Mouse (Mus musculus) forebrain, postnatal 0 days (tissue): ENCODE measurements at regions not wholly inside any gene's neighbourhood (a gene's known extent, or its start where the extent isn't known, plus 50 kb on each side); places are given as distances from the start of the nearest gene placed in this dataset.

ENCODE experiments used
- ATAC-seq: fragments of 200-750 bp; cut with Nextera tagmentation; 2 replicates; pipeline ENCODE4 v1.8.0; 2017; ENCODE audit warnings: mild to moderate bottlenecking, moderate library complexity
- DNase-seq: peaks from one replicate; pipeline ENCODE4 v3.0.0-alpha.2; 2015
- H3K27ac ChIP-seq: fragments of 300-500 bp; sonication (generic); 2 replicates; pipeline ENCODE4 v1.5.1; 2014; ENCODE audit warnings: low read depth, mild to moderate bottlenecking, antibody characterized with exemption, low read length, moderate library complexity, mixed read lengths
- H3K27me3 ChIP-seq: fragments of 300-500 bp; sonication (generic); 2 replicates; pipeline ENCODE4 v1.6.1; 2014; ENCODE audit warnings: mild to moderate bottlenecking, low read length, mixed read lengths; ENCODE audit not compliant: insufficient read depth
- H3K36me3 ChIP-seq: fragments of 300-500 bp; sonication (generic); 2 replicates; pipeline ENCODE4 v1.6.1; 2014; ENCODE audit warnings: mild to moderate bottlenecking, moderate library complexity; ENCODE audit not compliant: insufficient read depth
- H3K4me1 ChIP-seq: fragments of 300-500 bp; sonication (generic); 2 replicates; pipeline ENCODE4 v1.6.1; 2014; ENCODE audit warnings: antibody characterized with exemption; ENCODE audit not compliant: insufficient read depth
- H3K4me2 ChIP-seq: fragments of 300-500 bp; sonication (generic); 2 replicates; pipeline ENCODE4 v1.6.1; 2014; ENCODE audit warnings: low read depth, mild to moderate bottlenecking, moderate library complexity
- H3K4me3 ChIP-seq: fragments of 300-500 bp; sonication (generic); 2 replicates; pipeline ENCODE4 v1.5.1; 2014; ENCODE audit warnings: low read depth, low read length, mixed read lengths
- H3K9ac ChIP-seq: fragments of 300-500 bp; sonication (generic); 2 replicates; pipeline ENCODE4 v1.6.1; 2014; ENCODE audit warnings: mild to moderate bottlenecking
- H3K9me3 ChIP-seq: fragments of 300-500 bp; sonication (generic); 2 replicates; pipeline ENCODE4 v1.6.1; 2016; ENCODE audit warnings: low read length
- CTCF ChIP-seq: sonication (generic); IDR thresholded peaks from 2 replicates; pipeline ENCODE4 v1.5.1; 2016; ENCODE audit warnings: antibody characterized with exemption, control low read depth, low read depth
- WGBS: fragments of 180-500 bp; shearing (Covaris S2); extraction: QIAGEN DNeasy Blood & Tissue Kit; methylation state at CpG from one replicate; pipeline ENCODE4 v1.1.7; 2014; 5-methylcytosine and 5-hydroxymethylcytosine counted together

- H3K27ac ChIP-seq, result no peak overlapping the region
- no peaks in the 10 kb centered on the region for H3K9me3 ChIP-seq
- H3K4me2 ChIP-seq, result no peak overlapping the region
- no peak overlapping the region for H3K4me3 ChIP-seq
- DNase-seq (no peak), ATAC-seq (no peak)
- H3K27me3 ChIP-seq, result no peaks in the 10 kb centered on the region
- 71% methylated on average over 1 of the region's 1 CpGs for WGBS
- no peak overlapping the region for H3K9ac ChIP-seq
- no peak for TF ChIP-seq CTCF
- no peaks in the 10 kb centered on the region for H3K36me3 ChIP-seq
- no peaks in the 10 kb centered on the region for H3K4me1 ChIP-seq
Observed at GRCm38 (mm10) chr10:37540703-37541102, 402.0 kb upstream of the Marcks start.

GRCm38 (mm10) chr10:37505966-37506615, 367.4 kb upstream of the Marcks start:
- Histone ChIP-seq H3K9ac (no peak overlapping the region), H3K36me3 (no peaks in the 10 kb centered on the region), H3K9me3 (no peaks in the 10 kb centered on the region), H3K27ac (no peak overlapping the region), H3K4me1 (no peaks in the 10 kb centered on the region), H3K27me3 (no peaks in the 10 kb centered on the region), H3K4me3 (no peak overlapping the region), H3K4me2 (no peak overlapping the region)
- no peak for ATAC-seq
- DNase-seq, result no peak
- WGBS, result 62% methylated on average over 3 of the region's 3 CpGs
- TF ChIP-seq CTCF, result no peak

GRCm38 (mm10) chr10:37504468-37504867, 365.7 kb upstream of the Marcks start:
- Histone ChIP-seq H3K36me3 (no peaks in the 10 kb centered on the region), H3K4me2 (no peak overlapping the region), H3K9ac (no peak overlapping the region), H3K27ac (no peak overlapping the region), H3K27me3 (no peaks in the 10 kb centered on the region), H3K4me3 (no peak overlapping the region), H3K9me3 (no peaks in the 10 kb centered on the region), H3K4me1 (no peaks in the 10 kb centered on the region)
- no peak for TF ChIP-seq CTCF
- no peak for ATAC-seq
- 66% methylated on average over 2 of the region's 2 CpGs for whole genome bisulfite sequencing
- DNase-seq, result no peak

- ATAC-seq (no peak), DNase-seq (no peak)
- H3K36me3 ChIP-seq, result no peaks in the 10 kb centered on the region
- H3K27me3 ChIP-seq, result no peaks in the 10 kb centered on the region
- no peak overlapping the region for H3K27ac ChIP-seq
- H3K4me2 ChIP-seq, result no peak overlapping the region
- no peaks in the 10 kb centered on the region for H3K9me3 ChIP-seq
- no peak overlapping the region for H3K9ac ChIP-seq
- no peak overlapping the region for H3K4me3 ChIP-seq
- H3K4me1 ChIP-seq, result no peaks in the 10 kb centered on the region
- TF ChIP-seq CTCF, result no peak
Observed at GRCm38 (mm10) chr10:37502505-37502904, 363.8 kb upstream of the Marcks start.

- ATAC-seq, result no peak
- Histone ChIP-seq H3K27me3 (no peaks in the 10 kb centered on the region), H3K4me3 (no peak overlapping the region), H3K9ac (no peak overlapping the region), H3K4me2 (no peak overlapping the region), H3K36me3 (no peaks in the 10 kb centered on the region), H3K9me3 (no peaks in the 10 kb centered on the region), H3K27ac (no peak overlapping the region), H3K4me1 (no peaks in the 10 kb centered on the region)
- DNase-seq, result no peak
- TF ChIP-seq CTCF, result no peak
- 94% methylated on average over 2 of the region's 2 CpGs for WGBS
Observed at GRCm38 (mm10) chr10:37501043-37501442, 362.3 kb upstream of the Marcks start.

- WGBS, result 77% methylated on average over 1 of the region's 1 CpGs
- H3K36me3 ChIP-seq, result no peaks in the 10 kb centered on the region
- H3K4me1 ChIP-seq, result no peaks in the 10 kb centered on the region
- no peak overlapping the region for H3K4me2 ChIP-seq
- H3K4me3 ChIP-seq, result no peak overlapping the region
- no peaks in the 10 kb centered on the region for H3K27me3 ChIP-seq
- no peak overlapping the region for H3K9ac ChIP-seq
- no peaks in the 10 kb centered on the region for H3K9me3 ChIP-seq
- ATAC-seq, result no peak
- TF ChIP-seq CTCF, result no peak
- no peak for DNase-seq
- H3K27ac ChIP-seq, result no peak overlapping the region
Observed at GRCm38 (mm10) chr10:37495467-37495866, 356.7 kb upstream of the Marcks start.

- Histone ChIP-seq H3K4me2 (no peak overlapping the region), H3K36me3 (no peaks in the 10 kb centered on the region), H3K9ac (no peak overlapping the region), H3K27me3 (no peaks in the 10 kb centered on the region), H3K9me3 (no peaks in the 10 kb centered on the region), H3K4me1 (no peaks in the 10 kb centered on the region), H3K4me3 (no peak overlapping the region), H3K27ac (no peak overlapping the region)
- TF ChIP-seq CTCF, result no peak
- DNase-seq (no peak), ATAC-seq (no peak)
- WGBS, result 7% methylated on average over 3 of the region's 3 CpGs
Observed at GRCm38 (mm10) chr10:37494552-37495166, 355.9 kb upstream of the Marcks start.
